Mouse (Mus musculus): ENCODE measurements around the gene Cdhr5. TPM values are rescaled to one million over a fixed set of nuclear protein-coding genes. Genes with fewer than 3 reads are reported as not detected.

Cdhr5 gene
- polyA plus RNA-seq, 1 experiment from 2014 or later: not detected

- H3K4me3 ChIP-seq (ENCODE audit: low read depth, low read length): no peak overlapping the region
- DNase-seq (ENCODE audit: low spot score) (no peak), ATAC-seq (replicated peaks; ENCODE audit: insufficient number of reproducible peaks, low FRiP score, low TSS enrichment, low read depth) (no peak)
- H3K27me3 ChIP-seq (ENCODE audit: control insufficient read depth, insufficient read depth, low read length): no peaks in the 10 kb centered on the region
- no peak overlapping the region for H3K4me2 ChIP-seq (ENCODE audit: low read depth, low read length)
- 92% methylated on average over 3 of the region's 3 CpGs for WGBS
- H3K27ac ChIP-seq (replicated peaks; ENCODE audit: low read depth, low read length): no peak overlapping the region
- H3K9me3 ChIP-seq (replicated peaks; ENCODE audit: control insufficient read depth, low read length): no peaks in the 10 kb centered on the region
- H3K9ac ChIP-seq (replicated peaks; ENCODE audit: low read length): no peak overlapping the region
- H3K36me3 ChIP-seq (replicated peaks; ENCODE audit: control insufficient read depth, insufficient read depth, low read depth, low read length): no peaks in the 10 kb centered on the region
- no peaks in the 10 kb centered on the region for H3K4me1 ChIP-seq (ENCODE audit: control insufficient read depth, insufficient read depth, low read length)
These were observed 6.0 kb downstream of the Cdhr5 start for GRCm38 (mm10) chr7:141270631-141271030.

- Histone ChIP-seq H3K9me3 (replicated peaks; ENCODE audit: control insufficient read depth, low read length) (no peaks in the 10 kb centered on the region), H3K27me3 (ENCODE audit: control insufficient read depth, insufficient read depth, low read length) (no peaks in the 10 kb centered on the region), H3K4me3 (ENCODE audit: low read depth, low read length) (no peak overlapping the region), H3K4me2 (ENCODE audit: low read depth, low read length) (no peak overlapping the region), H3K4me1 (ENCODE audit: control insufficient read depth, insufficient read depth, low read length) (no peaks in the 10 kb centered on the region), H3K9ac (replicated peaks; ENCODE audit: low read length) (no peak overlapping the region), H3K27ac (replicated peaks; ENCODE audit: low read depth, low read length) (no peak overlapping the region), H3K36me3 (replicated peaks; ENCODE audit: control insufficient read depth, insufficient read depth, low read depth, low read length) (no peaks in the 10 kb centered on the region)
- DNase-seq (ENCODE audit: low spot score) (no peak), ATAC-seq (replicated peaks; ENCODE audit: insufficient number of reproducible peaks, low FRiP score, low TSS enrichment, low read depth) (no peak)
- 83% methylated on average over 14 of the region's 14 CpGs for WGBS
These were observed 7.4 kb downstream of the Cdhr5 start for GRCm38 (mm10) chr7:141269273-141269545.

- ATAC-seq (replicated peaks; ENCODE audit: insufficient number of reproducible peaks, low FRiP score, low TSS enrichment, low read depth) (no peak), DNase-seq (ENCODE audit: low spot score) (no peak)
- Histone ChIP-seq H3K4me1 (ENCODE audit: control insufficient read depth, insufficient read depth, low read length) (no peaks in the 10 kb centered on the region), H3K36me3 (replicated peaks; ENCODE audit: control insufficient read depth, insufficient read depth, low read depth, low read length) (no peaks in the 10 kb centered on the region), H3K27ac (replicated peaks; ENCODE audit: low read depth, low read length) (no peak overlapping the region), H3K9ac (replicated peaks; ENCODE audit: low read length) (no peak overlapping the region), H3K27me3 (ENCODE audit: control insufficient read depth, insufficient read depth, low read length) (no peaks in the 10 kb centered on the region), H3K4me3 (ENCODE audit: low read depth, low read length) (no peak overlapping the region), H3K9me3 (replicated peaks; ENCODE audit: control insufficient read depth, low read length) (no peaks in the 10 kb centered on the region), H3K4me2 (ENCODE audit: low read depth, low read length) (no peak overlapping the region)
- WGBS: 78% methylated on average over 24 of the region's 24 CpGs
These were observed 7.9 kb downstream of the Cdhr5 start for GRCm38 (mm10) chr7:141268466-141269272.

- 0 out of 2 replicates have a peak, but pooled peaks have one; percentile 49 for ATAC-seq (replicated peaks; ENCODE audit: insufficient number of reproducible peaks, low FRiP score, low TSS enrichment, low read depth)
- H3K27me3 ChIP-seq (ENCODE audit: control insufficient read depth, insufficient read depth, low read length): no peaks in the 10 kb centered on the region
- no peak within 1 kb of the TSS for H3K27ac ChIP-seq (replicated peaks; ENCODE audit: low read depth, low read length)
- peak within 1 kb of the TSS; percentile 41 for H3K9ac ChIP-seq (replicated peaks; ENCODE audit: low read length)
- peak within 1 kb of the TSS; percentile 24; the same call in 1 of the 2 replicates for H3K4me3 ChIP-seq (ENCODE audit: low read depth, low read length)
- H3K4me1 ChIP-seq (ENCODE audit: control insufficient read depth, insufficient read depth, low read length): no peaks in the 10 kb centered on the region
- no peaks in the 10 kb centered on the region for H3K9me3 ChIP-seq (replicated peaks; ENCODE audit: control insufficient read depth, low read length)
- WGBS: 16% methylated on average over 25 of the region's 25 CpGs
- H3K4me2 ChIP-seq (ENCODE audit: low read depth, low read length): peak within 1 kb of the TSS; percentile 50
- H3K36me3 ChIP-seq (replicated peaks; ENCODE audit: control insufficient read depth, insufficient read depth, low read depth, low read length): peaks cover 21% of the 10 kb centered on the region
- peak; percentile 26 for DNase-seq (ENCODE audit: low spot score)
These were observed 10.6 kb downstream of the Cdhr5 start, which contains the start of gene Irf7 for GRCm38 (mm10) chr7:141265739-141266561. Gene Irf7, minus strand, starts transcription at chr7:141266481.

GRCm38 (mm10) chr7:141265411-141265738 is 11.2 kb downstream of the Cdhr5 start:
- DNase-seq (ENCODE audit: low spot score) (no peak), ATAC-seq (replicated peaks; ENCODE audit: insufficient number of reproducible peaks, low FRiP score, low TSS enrichment, low read depth) (no peak)
- H3K9me3 ChIP-seq (replicated peaks; ENCODE audit: control insufficient read depth, low read length): no peaks in the 10 kb centered on the region
- no peak overlapping the region for H3K27ac ChIP-seq (replicated peaks; ENCODE audit: low read depth, low read length)
- no peaks in the 10 kb centered on the region for H3K27me3 ChIP-seq (ENCODE audit: control insufficient read depth, insufficient read depth, low read length)
- no peaks in the 10 kb centered on the region for H3K4me1 ChIP-seq (ENCODE audit: control insufficient read depth, insufficient read depth, low read length)
- H3K4me3 ChIP-seq (ENCODE audit: low read depth, low read length): no peak overlapping the region
- 38% methylated on average over 11 of the region's 11 CpGs for WGBS
- H3K4me2 ChIP-seq (ENCODE audit: low read depth, low read length): no peak overlapping the region
- no peak overlapping the region for H3K9ac ChIP-seq (replicated peaks; ENCODE audit: low read length)
- H3K36me3 ChIP-seq (replicated peaks; ENCODE audit: control insufficient read depth, insufficient read depth, low read depth, low read length): peaks cover 24% of the 10 kb centered on the region

- no peak overlapping the region for H3K4me2 ChIP-seq (ENCODE audit: low read depth, low read length)
- no peak overlapping the region for H3K27ac ChIP-seq (replicated peaks; ENCODE audit: low read depth, low read length)
- ATAC-seq (replicated peaks; ENCODE audit: insufficient number of reproducible peaks, low FRiP score, low TSS enrichment, low read depth) (0 out of 2 replicates have a peak, but pooled peaks have one; percentile 37), DNase-seq (ENCODE audit: low spot score) (peak; percentile 35)
- H3K9ac ChIP-seq (replicated peaks; ENCODE audit: low read length): no peak overlapping the region
- H3K27me3 ChIP-seq (ENCODE audit: control insufficient read depth, insufficient read depth, low read length): no peaks in the 10 kb centered on the region
- no peaks in the 10 kb centered on the region for H3K4me1 ChIP-seq (ENCODE audit: control insufficient read depth, insufficient read depth, low read length)
- 44% methylated on average over 12 of the region's 12 CpGs for WGBS
- H3K4me3 ChIP-seq (ENCODE audit: low read depth, low read length): no peak overlapping the region
- H3K36me3 ChIP-seq (replicated peaks; ENCODE audit: control insufficient read depth, insufficient read depth, low read depth, low read length): peaks cover 28% of the 10 kb centered on the region
- H3K9me3 ChIP-seq (replicated peaks; ENCODE audit: control insufficient read depth, low read length): no peaks in the 10 kb centered on the region
These were observed 11.7 kb downstream of the Cdhr5 start for GRCm38 (mm10) chr7:141264761-141265410.

GRCm38 (mm10) chr7:141264041-141264700 is 12.4 kb downstream of the Cdhr5 start:
- no peak overlapping the region for H3K4me2 ChIP-seq (ENCODE audit: low read depth, low read length)
- H3K4me1 ChIP-seq (ENCODE audit: control insufficient read depth, insufficient read depth, low read length): no peaks in the 10 kb centered on the region
- H3K27me3 ChIP-seq (ENCODE audit: control insufficient read depth, insufficient read depth, low read length): no peaks in the 10 kb centered on the region
- H3K36me3 ChIP-seq (replicated peaks; ENCODE audit: control insufficient read depth, insufficient read depth, low read depth, low read length): peaks cover 34% of the 10 kb centered on the region
- no peak overlapping the region for H3K9ac ChIP-seq (replicated peaks; ENCODE audit: low read length)
- 71% methylated on average over 11 of the region's 11 CpGs for WGBS
- DNase-seq (ENCODE audit: low spot score): no peak
- H3K9me3 ChIP-seq (replicated peaks; ENCODE audit: control insufficient read depth, low read length): no peaks in the 10 kb centered on the region
- H3K4me3 ChIP-seq (ENCODE audit: low read depth, low read length): no peak overlapping the region
- ATAC-seq (replicated peaks; ENCODE audit: insufficient number of reproducible peaks, low FRiP score, low TSS enrichment, low read depth): no peak
- no peak overlapping the region for H3K27ac ChIP-seq (replicated peaks; ENCODE audit: low read depth, low read length)
